Mouse (Mus musculus): Measurements from ENCODE around the gene Acsm2.

DNA sequence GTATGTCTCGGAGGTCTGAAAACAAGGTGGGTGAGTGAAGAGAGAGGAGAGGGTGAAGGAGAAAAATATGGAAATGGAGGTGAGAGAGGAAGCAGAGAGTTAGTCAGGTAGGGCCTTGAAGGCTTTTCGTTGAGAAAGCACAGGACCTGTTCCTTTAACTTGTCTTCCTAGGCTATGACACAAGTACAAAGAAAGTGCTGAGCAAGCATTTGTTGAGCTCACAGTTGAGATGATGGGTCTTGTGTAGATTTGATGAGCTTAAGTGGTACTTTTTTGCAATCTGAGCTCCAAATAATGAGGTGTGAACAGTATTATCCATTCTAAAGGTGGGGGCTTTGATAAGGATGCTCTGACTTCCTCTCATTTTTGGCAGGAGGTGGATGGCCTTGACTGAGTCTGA, 19.8 kb upstream of the Acsm2 start:
- TF ChIP-seq CTCF (IDR thresholded peaks at IDR 0.05 in 2 of 3, conservative IDR thresholded peaks at IDR 0.05 in 1 of 3; ENCODE audit: control insufficient read depth in 1 of 3, insufficient read depth in 1 of 3, low read depth in 2 of 3, low read length in 3 of 3, poor library complexity in 1 of 3, severe bottlenecking in 1 of 3) (no peak), MYC (IDR thresholded peaks at IDR 0.05; ENCODE audit: low read depth, low read length) (no peak), MAZ (IDR thresholded peaks at IDR 0.05; ENCODE audit: low read depth, low read length) (no peak), ZNF384 (IDR thresholded peaks at IDR 0.05; ENCODE audit: low read depth, low read length) (no peak), POLR2AphosphoS5 (IDR thresholded peaks at IDR 0.05; ENCODE audit: borderline replicate concordance, low read depth, low read length) (no peak), TAL1 (IDR thresholded peaks at IDR 0.05; ENCODE audit: low read length) (no peak), MAFK (IDR thresholded peaks at IDR 0.05; ENCODE audit: borderline replicate concordance, low read depth, low read length) (peak; percentile 41; the same call in 1 of the 2 replicates)

Data from MEL (cell line).